Mouse (Mus musculus) megakaryocyte, embryonic 14.5 days (primary cell): ENCODE results near the gene Ankrd13d. TPM values are rescaled to one million over a fixed set of nuclear protein-coding genes. Genes with fewer than 3 reads are reported as not detected.

ENCODE experiments used
- H3K27me3 ChIP-seq: replicated peaks from 2 replicates; pipeline ENCODE3; 2012; ENCODE audit warnings: inconsistent platforms
- H3K36me3 ChIP-seq: replicated peaks from 2 replicates; pipeline ENCODE3; 2012; ENCODE audit warnings: low read length, inconsistent platforms, mixed read lengths
- H3K4me1 ChIP-seq: 2 replicates; pipeline ENCODE4 v1.6.1; 2012; ENCODE audit warnings: inconsistent platforms
- H3K4me3 ChIP-seq: replicated peaks from 2 replicates; pipeline ENCODE3; 2012; ENCODE audit warnings: moderate library complexity, mild to moderate bottlenecking, inconsistent platforms
- H3K9me3 ChIP-seq: 2 replicates; pipeline ENCODE4 v1.6.1; 2012; ENCODE audit warnings: inconsistent platforms
- FLI1 ChIP-seq: IDR thresholded peaks from 2 replicates; pipeline ENCODE4 v1.6.1; 2012; ENCODE audit warnings: low read length, inconsistent platforms, mixed read lengths
- GATA1 ChIP-seq: IDR thresholded peaks from 3 replicates; pipeline ENCODE4 v1.6.1; 2012; ENCODE audit warnings: mixed read lengths, low read length, inconsistent platforms, borderline replicate concordance
- polyA plus RNA-seq: library from polyadenylated mRNA; stranded (reverse); fragments of >175 nt; gene quantifications from 2 replicates; pipeline ENCODE4 v1.2.3, GENCODE M21; 2012; ENCODE audit warnings: low replicate concordance; ENCODE audit not compliant: insufficient read depth

Ankrd13d gene
- polyA plus RNA-seq, 1 experiment, result 5.6 TPM

- Histone ChIP-seq H3K27me3 (peaks cover 23% of the 10 kb centered on the region), H3K4me1 (peaks cover 81% of the 10 kb centered on the region), H3K4me3 (no peak overlapping the region), H3K9me3 (no peaks in the 10 kb centered on the region), H3K36me3 (peaks cover 10% of the 10 kb centered on the region)
- TF ChIP-seq GATA1, result no peak
- TF ChIP-seq FLI1, result no peak
These were observed 54.0 kb downstream of the Ankrd13d start for GRCm38 (mm10) chr19:4228891-4229290.

DNA sequence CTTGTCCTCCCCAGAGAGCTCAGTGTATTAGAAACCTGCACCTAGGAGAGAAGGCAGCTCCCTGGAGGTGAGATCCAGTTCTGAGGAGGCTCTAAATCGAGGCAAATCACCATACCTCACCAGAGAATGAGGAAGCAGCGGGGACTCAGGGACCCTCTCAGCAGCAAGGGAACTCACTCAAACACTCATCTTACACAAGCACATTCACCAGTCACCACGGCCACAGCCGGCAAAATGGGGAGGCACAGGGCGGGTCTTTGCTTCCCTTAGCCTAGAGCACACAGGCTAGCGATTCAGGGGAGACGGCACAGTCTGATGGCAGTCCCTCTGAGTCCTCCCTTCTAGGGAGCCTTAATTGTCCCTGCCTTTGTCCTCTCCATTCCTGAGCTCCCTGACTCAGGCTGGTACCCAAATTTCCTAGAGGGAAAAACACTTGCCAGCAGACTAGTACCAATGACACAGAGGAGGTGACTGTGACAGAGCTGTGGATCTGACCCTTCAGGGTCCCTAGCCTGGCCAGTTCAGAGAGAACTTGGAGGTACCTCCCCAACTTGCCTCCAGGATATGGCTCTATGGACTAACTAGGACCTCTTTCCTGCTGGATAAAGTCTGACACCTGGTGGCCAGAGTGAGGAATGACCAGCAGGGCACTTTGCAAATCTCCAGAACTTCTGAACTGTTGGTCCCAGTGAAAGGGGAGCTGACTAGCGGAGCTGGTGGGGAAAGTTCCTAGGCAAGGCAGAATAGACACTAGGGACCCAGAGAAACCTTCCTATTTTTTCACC is 54.9 kb downstream of the Ankrd13d start:
- peaks cover 85% of the 10 kb centered on the region for H3K4me1 ChIP-seq
- TF ChIP-seq FLI1, result no peak
- no peak for TF ChIP-seq GATA1
- H3K4me3 ChIP-seq, result peak overlapping the region; percentile 16

GRCm38 (mm10) chr19:4227446-4227845 is 55.5 kb downstream of the Ankrd13d start:
- no peak for TF ChIP-seq GATA1
- TF ChIP-seq FLI1, result no peak
- no peaks in the 10 kb centered on the region for H3K9me3 ChIP-seq
- H3K4me3 ChIP-seq, result no peak overlapping the region
- H3K36me3 ChIP-seq, result no peaks in the 10 kb centered on the region
- H3K4me1 ChIP-seq, result peaks cover 85% of the 10 kb centered on the region
- H3K27me3 ChIP-seq, result peaks cover 23% of the 10 kb centered on the region

More for the DNA sequence above, 54.9 kb downstream of the Ankrd13d start:
- Histone ChIP-seq H3K9me3 (no peaks in the 10 kb centered on the region), H3K27me3 (peaks cover 23% of the 10 kb centered on the region), H3K36me3 (peaks cover 6% of the 10 kb centered on the region)

DNA sequence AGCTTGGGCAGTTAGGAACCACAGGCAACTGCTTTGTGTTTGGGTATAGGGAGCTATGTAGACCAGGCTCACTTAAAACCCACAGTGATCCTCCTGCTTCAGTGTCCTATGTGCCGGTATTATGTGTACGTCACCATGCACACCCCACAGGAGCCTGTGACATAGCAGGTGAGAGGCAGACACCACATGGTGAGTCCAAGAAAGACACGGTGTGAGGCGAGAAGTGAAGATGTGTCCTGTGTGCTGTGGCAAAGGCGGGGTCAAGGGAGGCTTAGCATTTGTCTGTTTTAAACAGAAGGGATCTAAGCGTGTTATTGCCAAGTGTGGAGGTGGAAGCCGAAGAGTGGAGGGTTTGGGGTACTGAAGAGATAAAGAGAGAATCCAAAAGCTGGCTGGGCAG is 56.2 kb downstream of the Ankrd13d start:
- peaks cover 29% of the 10 kb centered on the region for H3K27me3 ChIP-seq
- peaks cover 85% of the 10 kb centered on the region for H3K4me1 ChIP-seq
- H3K4me3 ChIP-seq, result peak overlapping the region; percentile 33
- TF ChIP-seq FLI1, result no peak
- TF ChIP-seq GATA1, result no peak
- H3K9me3 ChIP-seq, result no peaks in the 10 kb centered on the region
- H3K36me3 ChIP-seq, result no peaks in the 10 kb centered on the region

DNA sequence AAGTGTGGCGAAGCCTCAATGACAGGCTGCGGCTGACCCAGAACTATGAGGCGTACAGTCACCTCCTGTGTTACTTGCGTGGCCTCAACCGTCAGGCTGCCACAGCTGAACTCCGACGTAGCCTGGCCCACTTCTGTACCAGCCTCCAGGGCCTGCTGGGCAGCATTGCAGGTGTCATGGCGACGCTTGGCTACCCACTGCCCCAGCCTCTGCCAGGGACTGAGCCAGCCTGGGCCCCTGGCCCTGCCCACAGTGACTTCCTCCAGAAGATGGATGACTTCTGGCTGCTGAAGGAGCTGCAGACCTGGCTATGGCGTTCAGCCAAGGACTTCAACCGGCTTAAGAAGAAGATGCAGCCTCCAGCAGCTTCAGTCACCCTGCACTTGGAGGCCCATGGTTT is 60.8 kb downstream of the Ankrd13d start:
- TF ChIP-seq GATA1, result no peak
- H3K4me1 ChIP-seq, result peaks cover 68% of the 10 kb centered on the region
- no peaks in the 10 kb centered on the region for H3K36me3 ChIP-seq
- H3K4me3 ChIP-seq, result peak overlapping the region; percentile 81
- H3K9me3 ChIP-seq, result no peaks in the 10 kb centered on the region
- peaks cover 65% of the 10 kb centered on the region for H3K27me3 ChIP-seq

- Histone ChIP-seq H3K4me1 (peaks cover 70% of the 10 kb centered on the region), H3K9me3 (no peaks in the 10 kb centered on the region), H3K36me3 (no peaks in the 10 kb centered on the region), H3K27me3 (peaks cover 68% of the 10 kb centered on the region), H3K4me3 (peak overlapping the region; percentile 69)
- no peak for TF ChIP-seq GATA1
- no peak for TF ChIP-seq FLI1
These were observed 61.8 kb downstream of the Ankrd13d start for GRCm38 (mm10) chr19:4220957-4221743.

DNA sequence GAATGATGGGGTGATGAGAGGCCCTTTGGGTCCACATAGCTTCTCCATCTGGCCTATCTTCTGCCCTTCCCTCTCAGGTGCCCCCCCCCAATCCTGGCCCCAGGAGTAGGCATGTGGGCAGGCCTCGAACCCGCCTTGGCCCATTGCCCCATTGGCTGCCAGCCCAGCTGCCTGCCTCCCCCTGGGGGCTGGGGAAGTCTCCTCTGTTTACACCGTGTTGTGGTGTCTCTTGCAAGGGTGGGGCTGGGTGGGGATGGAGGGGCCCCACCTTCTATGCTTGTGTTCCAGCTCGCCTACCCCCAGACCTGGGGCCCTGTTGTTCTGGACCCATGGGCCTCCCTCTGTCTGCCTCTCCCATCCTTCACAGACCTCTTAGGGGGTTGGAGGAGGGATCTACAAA is 62.5 kb downstream of the Ankrd13d start:
- H3K4me3 ChIP-seq, result no peak overlapping the region
- no peaks in the 10 kb centered on the region for H3K36me3 ChIP-seq
- H3K4me1 ChIP-seq, result peaks cover 74% of the 10 kb centered on the region
- no peak for TF ChIP-seq GATA1
- no peak for TF ChIP-seq FLI1
- no peaks in the 10 kb centered on the region for H3K9me3 ChIP-seq
- H3K27me3 ChIP-seq, result peaks cover 70% of the 10 kb centered on the region

Other genes with a start within 250 kb of the Ankrd13d start
- 128 and 173 TPM in 2 replicates for gene Gstp1, start 245.2 kb downstream of the Ankrd13d start, polyA plus RNA-seq
- not detected in 2 replicates for gene Gstp2, start 237.1 kb downstream of the Ankrd13d start, polyA plus RNA-seq
- not detected in 2 replicates for gene Gstp3, start 223.6 kb downstream of the Ankrd13d start, polyA plus RNA-seq
- gene Cabp2, start 201.6 kb downstream of the Ankrd13d start, polyA plus RNA-seq, result not detected in 2 replicates
- 140 and 181 TPM in 2 replicates for gene Cdk2ap2, start 186.0 kb downstream of the Ankrd13d start, polyA plus RNA-seq
- 122 and 153 TPM in 2 replicates for gene Pitpnm1, start 183.1 kb downstream of the Ankrd13d start, polyA plus RNA-seq
- gene Aip, start 157.3 kb downstream of the Ankrd13d start, polyA plus RNA-seq, result 293 and 434 TPM in 2 replicates
- not detected in 2 replicates for gene Gpr152, start 143.3 kb downstream of the Ankrd13d start, polyA plus RNA-seq
- gene Cabp4, start 139.1 kb downstream of the Ankrd13d start, polyA plus RNA-seq, result 0.51 and 1.2 TPM in 2 replicates
- 110 and 364 TPM in 2 replicates for gene Coro1b, start 134.5 kb downstream of the Ankrd13d start, polyA plus RNA-seq
- gene Ptprcap, start 129.5 kb downstream of the Ankrd13d start, polyA plus RNA-seq, result 777 and 793 TPM in 2 replicates
- 108 and 492 TPM in 2 replicates for gene Rps6kb2, start 119.8 kb downstream of the Ankrd13d start, polyA plus RNA-seq
- gene Carns1, start 107.7 kb downstream of the Ankrd13d start, polyA plus RNA-seq, result 1.3 and 5.6 TPM in 2 replicates
- gene Tbc1d10c, start 91.9 kb downstream of the Ankrd13d start, polyA plus RNA-seq, result 24.1 and 31.5 TPM in 2 replicates
- 268 and 792 TPM in 2 replicates for gene Ppp1ca, start 91.1 kb downstream of the Ankrd13d start, polyA plus RNA-seq
- gene Rad9a, start 81.5 kb downstream of the Ankrd13d start, polyA plus RNA-seq, result 22.1 and 24.3 TPM in 2 replicates
- 0.09 and 2.0 TPM in 2 replicates for gene Clcf1, start 68.9 kb downstream of the Ankrd13d start, polyA plus RNA-seq
- gene AC109138.7, start 68.8 kb downstream of the Ankrd13d start, polyA plus RNA-seq, result 8.5 and 73.0 TPM in 2 replicates
- gene Pold4, start 51.2 kb downstream of the Ankrd13d start, polyA plus RNA-seq, result 67.5 and 91.7 TPM in 2 replicates
- gene Ssh3, start 14.0 kb downstream of the Ankrd13d start, polyA plus RNA-seq, result 16.5 and 28.6 TPM in 2 replicates
- 265 and 541 TPM in 2 replicates for gene Grk2, start 23.1 kb upstream of the Ankrd13d start, polyA plus RNA-seq
- gene Kdm2a, start 115.1 kb upstream of the Ankrd13d start, polyA plus RNA-seq, result 9.4 and 14.6 TPM in 2 replicates
- gene Rhod, start 156.3 kb upstream of the Ankrd13d start, polyA plus RNA-seq, result 0.16 TPM in 1 of 2 replicates, not detected in the other
- gene Syt12, start 194.3 kb upstream of the Ankrd13d start, polyA plus RNA-seq, result not detected in 2 replicates
- gene 2010003K11Rik, start 215.4 kb upstream of the Ankrd13d start, polyA plus RNA-seq, result 0.26 TPM in 1 of 2 replicates, not detected in the other
- 1.0 and 1.2 TPM in 2 replicates for gene Pcx, start 227.3 kb upstream of the Ankrd13d start, polyA plus RNA-seq